Mouse (Mus musculus) MEL (cell line): ENCODE data around the gene Zmym6. TPM values are rescaled to one million over a fixed set of nuclear protein-coding genes. Genes with fewer than 3 reads are reported as not detected.

Experiments used
- DNase-seq: peaks from one replicate; pipeline ENCODE4 v3.0.0; 2011; ENCODE audit warnings: low read depth, low spot score
- H3K27ac ChIP-seq: 2 replicates; pipeline ENCODE4 v1.5.1; 2012; ENCODE audit warnings: low read depth, mild to moderate bottlenecking, control low read depth, low read length, moderate library complexity; ENCODE audit not compliant: control insufficient read depth
- H3K27me3 ChIP-seq, 2 experiments: fragments of 150-350 bp in 1 of 2; sonication (generic) in 1 of 2; 2 replicates each; pipeline ENCODE4 v1.6.1; 2012; ENCODE audit warnings: low read length in 2 of 2, mild to moderate bottlenecking in 2 of 2, improper control_type of control experiment in 1 of 2, moderate library complexity in 1 of 2; ENCODE audit not compliant: insufficient read depth in 2 of 2, control insufficient read depth in 1 of 2
- H3K36me3 ChIP-seq, 2 experiments: 2 replicates each; pipeline ENCODE4 v1.6.1; 2012 to 2014; ENCODE audit warnings: low read length in 2 of 2, improper control_type of control experiment in 1 of 2, inconsistent platforms in 1 of 2, mild to moderate bottlenecking in 1 of 2; ENCODE audit not compliant: insufficient read depth in 2 of 2, control insufficient read depth in 1 of 2
- H3K4me1 ChIP-seq, 2 experiments: fragments of 150-350 bp in 1 of 2; sonication (generic) in 1 of 2; 2 replicates each; pipeline ENCODE4 v1.6.1; 2012; ENCODE audit warnings: low read length in 2 of 2, improper control_type of control experiment in 1 of 2, mild to moderate bottlenecking in 1 of 2; ENCODE audit not compliant: insufficient read depth in 2 of 2, control insufficient read depth in 1 of 2
- H3K4me3 ChIP-seq, 2 experiments: fragments of 150-350 bp in 1 of 2; sonication (generic) in 1 of 2; 2 replicates each; pipeline ENCODE4 v1.5.1; 2012; ENCODE audit warnings: low read depth in 2 of 2, low read length in 2 of 2, mild to moderate bottlenecking in 2 of 2, moderate library complexity in 2 of 2, control low read depth in 1 of 2, improper control_type of control experiment in 1 of 2; ENCODE audit not compliant: control insufficient read depth in 1 of 2, insufficient read depth in 1 of 2
- H3K79me2 ChIP-seq: 2 replicates; pipeline ENCODE4 v1.6.1; 2012; ENCODE audit warnings: mild to moderate bottlenecking, low read length, moderate library complexity; ENCODE audit not compliant: control insufficient read depth, poor library complexity, insufficient read depth
- H3K9ac ChIP-seq: 2 replicates; pipeline ENCODE4 v1.6.1; 2012; ENCODE audit warnings: low read depth, mild to moderate bottlenecking, control low read depth, low read length, moderate library complexity; ENCODE audit not compliant: control insufficient read depth, poor library complexity, severe bottlenecking
- H3K9me3 ChIP-seq: fragments of 150-350 bp; sonication (generic); replicated peaks from 2 replicates; pipeline ENCODE4 v1.6.1; 2012; ENCODE audit warnings: mild to moderate bottlenecking, low read length, improper control_type of control experiment, moderate library complexity; ENCODE audit not compliant: insufficient read depth
- BHLHE40 ChIP-seq: IDR thresholded peaks from 2 replicates; pipeline ENCODE4 v1.6.1; 2012; ENCODE audit warnings: low read depth, mild to moderate bottlenecking, inconsistent platforms, low read length, improper control_type of control experiment, borderline replicate concordance
- CHD1 ChIP-seq: IDR thresholded peaks from 2 replicates; pipeline ENCODE4 v1.6.1; 2012; ENCODE audit warnings: low read depth, mild to moderate bottlenecking, inconsistent platforms, low read length, improper control_type of control experiment
- CHD2 ChIP-seq: IDR thresholded peaks from 2 replicates; pipeline ENCODE4 v1.6.1; 2011; ENCODE audit warnings: low read length, improper control_type of control experiment
- ELF1 ChIP-seq: IDR thresholded peaks from 2 replicates; pipeline ENCODE4 v1.6.1; 2014; ENCODE audit warnings: low read depth, mild to moderate bottlenecking, inconsistent platforms, low read length, improper control_type of control experiment, moderate library complexity
- ETS1 ChIP-seq: IDR thresholded peaks from 2 replicates; pipeline ENCODE4 v1.6.1; 2012; ENCODE audit warnings: low read depth, mild to moderate bottlenecking, inconsistent platforms, low read length, improper control_type of control experiment, moderate library complexity
- GABPA ChIP-seq: IDR thresholded peaks from 2 replicates; pipeline ENCODE4 v1.6.1; 2012; ENCODE audit warnings: low read depth, mild to moderate bottlenecking, inconsistent platforms, low read length, improper control_type of control experiment, moderate library complexity
- HCFC1 ChIP-seq: IDR thresholded peaks from 2 replicates; pipeline ENCODE4 v1.6.1; 2012; ENCODE audit warnings: low read depth, mild to moderate bottlenecking, inconsistent platforms, low read length, improper control_type of control experiment, moderate library complexity
- KAT2A ChIP-seq: conservative IDR thresholded peaks from 2 replicates; pipeline ENCODE4 v1.6.1; 2012; ENCODE audit warnings: low read depth, low read length, improper control_type of control experiment, inconsistent platforms
- MAFK ChIP-seq: IDR thresholded peaks from 2 replicates; pipeline ENCODE4 v1.6.1; 2011; ENCODE audit warnings: low read depth, mild to moderate bottlenecking, low read length, improper control_type of control experiment, borderline replicate concordance
- MAX ChIP-seq: IDR thresholded peaks from 2 replicates; pipeline ENCODE4 v1.6.1; 2011; ENCODE audit warnings: low read length, improper control_type of control experiment
- MAZ ChIP-seq: IDR thresholded peaks from 2 replicates; pipeline ENCODE4 v1.6.1; 2012; ENCODE audit warnings: low read depth, mild to moderate bottlenecking, inconsistent platforms, low read length, improper control_type of control experiment
- MEF2A ChIP-seq: IDR thresholded peaks from 2 replicates; pipeline ENCODE4 v1.6.1; 2014; ENCODE audit warnings: low read depth, mild to moderate bottlenecking, inconsistent platforms, low read length, improper control_type of control experiment; ENCODE audit not compliant: poor library complexity, insufficient replicate concordance, severe bottlenecking; ENCODE audit errors: extremely low read depth
- MYC ChIP-seq: IDR thresholded peaks from 2 replicates; pipeline ENCODE4 v1.6.1; 2011; ENCODE audit warnings: low read depth, mild to moderate bottlenecking, low read length, improper control_type of control experiment, moderate library complexity
- NELFE ChIP-seq: IDR thresholded peaks from 2 replicates; pipeline ENCODE4 v1.6.1; 2011; ENCODE audit warnings: low read depth, low read length, improper control_type of control experiment
- POLR2A ChIP-seq, 2 experiments: IDR thresholded peaks; 2 replicates each; pipeline ENCODE4 v1.6.1; 2011 to 2012; ENCODE audit warnings: low read length in 2 of 2, mild to moderate bottlenecking in 2 of 2, control low read depth in 1 of 2, improper control_type of control experiment in 1 of 2, low read depth in 1 of 2, moderate library complexity in 1 of 2; ENCODE audit not compliant: control insufficient read depth in 1 of 2, insufficient read depth in 1 of 2, poor library complexity in 1 of 2
- POLR2AphosphoS2 ChIP-seq: IDR thresholded peaks from 2 replicates; pipeline ENCODE4 v1.6.1; 2011; ENCODE audit warnings: low read length, improper control_type of control experiment
- POLR2AphosphoS5 ChIP-seq: IDR thresholded peaks from 2 replicates; pipeline ENCODE4 v1.6.1; 2012; ENCODE audit warnings: low read depth, borderline replicate concordance, mild to moderate bottlenecking, inconsistent platforms, low read length, moderate library complexity, mixed read lengths
- RAD21 ChIP-seq: IDR thresholded peaks from 2 replicates; pipeline ENCODE4 v1.6.1; 2011; ENCODE audit warnings: mild to moderate bottlenecking, low read depth, low read length, improper control_type of control experiment
- RCOR1 ChIP-seq: IDR thresholded peaks from 2 replicates; pipeline ENCODE4 v1.6.1; 2012; ENCODE audit warnings: low read depth, mild to moderate bottlenecking, inconsistent platforms, low read length, improper control_type of control experiment
- SIN3A ChIP-seq: IDR thresholded peaks from 2 replicates; pipeline ENCODE4 v1.6.1; 2012; ENCODE audit warnings: low read length, improper control_type of control experiment, inconsistent platforms
- SMC3 ChIP-seq: IDR thresholded peaks from 2 replicates; pipeline ENCODE4 v1.6.1; 2011; ENCODE audit warnings: low read depth, low read length, improper control_type of control experiment
- TAL1 ChIP-seq: IDR thresholded peaks from 2 replicates; pipeline ENCODE4 v1.6.1; 2012; ENCODE audit warnings: mild to moderate bottlenecking, inconsistent platforms, low read length, moderate library complexity, mixed read lengths
- TBP ChIP-seq: IDR thresholded peaks from 2 replicates; pipeline ENCODE4 v1.8.0; 2011; ENCODE audit warnings: low read depth, low read length, improper control_type of control experiment
- USF1 ChIP-seq: IDR thresholded peaks from 2 replicates; pipeline ENCODE4 v1.6.1; 2014; ENCODE audit warnings: low read depth, mild to moderate bottlenecking, inconsistent platforms, low read length, improper control_type of control experiment, moderate library complexity
- USF2 ChIP-seq, 2 experiments: IDR thresholded peaks; 2 replicates each; pipeline ENCODE4 v1.6.1; 2011 to 2012; ENCODE audit warnings: improper control_type of control experiment in 2 of 2, low read length in 2 of 2, borderline replicate concordance in 1 of 2, inconsistent platforms in 1 of 2, low read depth in 1 of 2, mild to moderate bottlenecking in 1 of 2; ENCODE audit not compliant: insufficient read depth in 1 of 2
- ZC3H11A ChIP-seq: IDR thresholded peaks from 2 replicates; pipeline ENCODE4 v1.6.1; 2012; ENCODE audit warnings: low read depth, mild to moderate bottlenecking, inconsistent platforms, low read length, improper control_type of control experiment
- ZKSCAN1 ChIP-seq: IDR thresholded peaks from 2 replicates; pipeline ENCODE4 v1.6.1; 2012; ENCODE audit warnings: low read depth, mild to moderate bottlenecking, inconsistent platforms, low read length, improper control_type of control experiment, moderate library complexity
- ZNF384 ChIP-seq: IDR thresholded peaks from 2 replicates; pipeline ENCODE4 v1.6.1; 2012; ENCODE audit warnings: low read depth, mild to moderate bottlenecking, inconsistent platforms, low read length, improper control_type of control experiment
- polyA plus RNA-seq, 2 experiments: library from polyadenylated mRNA; stranded (reverse) in 1 of 2; unstranded in 1 of 2; fragments of >175 nt in 1 of 2; fragments of >200 nt in 1 of 2; gene quantifications; 2 replicates each; pipeline versions ENCODE4 v1.2.1 to v1.2.4; 2012; ENCODE audit warnings: low replicate concordance in 2 of 2, low read depth in 1 of 2; ENCODE audit not compliant: insufficient read length in 2 of 2, insufficient read depth in 1 of 2, missing spikeins in 1 of 2
- total RNA-seq: library from RNA; depleted of rRNA; stranded (reverse); fragments of 300-350 nt; gene quantifications from 2 replicates; pipeline ENCODE4 v1.2.3, GENCODE M21; 2012

Gene Zmym6
- total and polyA plus RNA-seq, 3 experiments, result not detected

DNA sequence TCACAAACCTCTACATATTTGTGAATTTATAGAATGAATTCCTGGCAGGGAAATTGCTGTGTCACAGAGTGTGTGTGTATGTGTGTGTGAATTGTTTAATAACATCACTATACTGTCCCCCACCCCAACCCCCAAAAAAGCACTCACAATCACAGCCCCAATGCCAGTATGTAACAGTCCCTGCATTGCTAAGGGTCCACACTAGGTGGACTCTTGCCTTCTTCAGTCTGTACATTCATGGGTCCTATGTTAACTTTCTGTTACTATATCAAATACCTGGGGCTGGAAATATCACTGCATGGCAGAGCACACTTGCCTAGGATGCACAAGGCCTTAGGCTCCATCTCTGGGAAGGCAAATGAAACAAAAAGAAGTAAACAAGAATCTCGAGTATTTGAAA is 57.5 kb downstream of the Zmym6 start:
- no peaks in the 10 kb centered on the region for H3K79me2 ChIP-seq
- H3K27ac ChIP-seq, result no peak overlapping the region
- no peak overlapping the region for H3K9ac ChIP-seq
- no peak overlapping the region for H3K4me3 ChIP-seq
- H3K9me3 ChIP-seq, result no peaks in the 10 kb centered on the region
- H3K36me3 ChIP-seq, result no peaks in the 10 kb centered on the region
- no peaks in the 10 kb centered on the region for H3K4me1 ChIP-seq
- no peak for DNase-seq
- TF ChIP-seq NELFE, result no peak
- no peak for TF ChIP-seq ZNF384
- TF ChIP-seq USF2 (IDR thresholded peaks at IDR 0.05; ENCODE audit: borderline replicate concordance in 1 of 2, insufficient read depth in 1 of 2, low read depth in 1 of 2, low read length in 2 of 2), result no peak
- TF ChIP-seq MYC, result no peak
- TF ChIP-seq MAFK, result no peak
- no peak for TF ChIP-seq USF1
- TF ChIP-seq BHLHE40, result no peak
- no peak for TF ChIP-seq ETS1
- TF ChIP-seq SIN3A, result no peak
- TF ChIP-seq POLR2AphosphoS2, result no peak
- TF ChIP-seq ELF1, result no peak
- TF ChIP-seq GABPA, result no peak
- TF ChIP-seq MAX, result no peak
- TF ChIP-seq KAT2A, result no peak
- no peak for TF ChIP-seq RCOR1
- no peak for TF ChIP-seq POLR2AphosphoS5
- TF ChIP-seq HCFC1, result no peak
- TF ChIP-seq ZC3H11A, result no peak
- TF ChIP-seq TBP, result no peak
- H3K27me3 ChIP-seq, result no peaks in the 10 kb centered on the region

DNA sequence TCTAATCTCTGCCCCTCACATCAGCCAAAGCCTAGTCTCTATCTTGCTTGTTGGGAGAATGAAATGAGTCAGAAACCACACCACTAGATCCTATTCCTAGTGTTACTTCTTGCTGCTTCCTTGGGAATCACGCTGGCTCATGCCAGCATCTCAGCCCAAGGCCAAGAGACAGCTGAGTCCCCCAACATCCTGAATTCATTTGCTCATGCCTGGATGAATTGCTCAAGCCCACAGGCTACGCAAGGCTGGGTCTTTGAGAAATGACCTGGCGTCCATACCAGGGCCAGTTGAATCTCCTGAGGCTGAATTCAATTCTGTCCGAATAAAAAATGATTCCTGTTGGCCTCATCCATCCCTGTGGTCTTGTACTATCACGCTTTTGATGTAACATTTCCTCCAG is 60.4 kb downstream of the Zmym6 start:
- no peak for TF ChIP-seq ZNF384
- TF ChIP-seq CHD1, result no peak
- TF ChIP-seq ZKSCAN1, result no peak
- no peak for TF ChIP-seq USF1
- no peak for TF ChIP-seq SMC3
- TF ChIP-seq KAT2A, result no peak
- no peak for TF ChIP-seq MAZ
- no peak for TF ChIP-seq POLR2AphosphoS2
- no peak for TF ChIP-seq RAD21
- TF ChIP-seq NELFE, result no peak
- TF ChIP-seq MEF2A, result no peak
- no peak for TF ChIP-seq TAL1
- TF ChIP-seq CHD2, result no peak
- TF ChIP-seq POLR2A (IDR thresholded peaks at IDR 0.05; ENCODE audit: control insufficient read depth in 1 of 2, insufficient read depth in 1 of 2, low read depth in 1 of 2, low read length in 2 of 2, poor library complexity in 1 of 2), result no peak
- DNase-seq, result no peak
- Histone ChIP-seq H3K9ac (no peak overlapping the region), H3K27me3 (no peaks in the 10 kb centered on the region), H3K79me2 (no peaks in the 10 kb centered on the region), H3K27ac (no peak overlapping the region), H3K4me3 (no peak overlapping the region), H3K4me1 (no peaks in the 10 kb centered on the region), H3K36me3 (no peaks in the 10 kb centered on the region), H3K9me3 (no peaks in the 10 kb centered on the region)
